Mouse (Mus musculus): ENCODE measurements around the gene Clec2i.
A peak's percentile ranks its signal among the peaks of the same experiment; 100 is the strongest.

- no peak for TF ChIP-seq CTCF (IDR thresholded peaks at IDR 0.05; ENCODE audit: control insufficient read depth, insufficient read depth, insufficient read length)
- no peak for TF ChIP-seq MYOD1 (IDR thresholded peaks at IDR 0.05; ENCODE audit: control insufficient read depth, insufficient read length, low read depth)
- no peak for TF ChIP-seq MYOG (IDR thresholded peaks at IDR 0.05; ENCODE audit: control insufficient read depth, extremely low read depth, insufficient read length)
- no peak for TF ChIP-seq MAX (IDR thresholded peaks at IDR 0.05)
- no peak for TF ChIP-seq USF1 (IDR thresholded peaks at IDR 0.05; ENCODE audit: low read depth)
- TF ChIP-seq FOSL1 (IDR thresholded peaks at IDR 0.05; ENCODE audit: insufficient read depth, low read length, poor library complexity, severe bottlenecking), result no peak
- TF ChIP-seq CEBPB (IDR thresholded peaks at IDR 0.05; ENCODE audit: low read depth), result peak; percentile 99
Measured at GRCm38 (mm10) chr6:128838342-128839265, 48.8 kb upstream of the Clec2i start.

Data from C2C12 (cell line).